Mouse (Mus musculus) leukemia stem cell, adult 10-12 weeks (primary cell): ENCODE results near the gene Anxa4. TPM values are rescaled to one million over a fixed set of nuclear protein-coding genes. Genes with fewer than 3 reads are reported as not detected.

ENCODE experiments used
- polyA plus RNA-seq: library from polyadenylated mRNA; stranded (reverse); fragments of >175 nt; gene quantifications from 2 replicates; pipeline ENCODE4 v1.2.3, GENCODE M21; 2012; ENCODE audit warnings: low replicate concordance

Anxa4 gene
- polyA plus RNA-seq, result 0.66 and 3.9 TPM in 2 replicates

DNA sequence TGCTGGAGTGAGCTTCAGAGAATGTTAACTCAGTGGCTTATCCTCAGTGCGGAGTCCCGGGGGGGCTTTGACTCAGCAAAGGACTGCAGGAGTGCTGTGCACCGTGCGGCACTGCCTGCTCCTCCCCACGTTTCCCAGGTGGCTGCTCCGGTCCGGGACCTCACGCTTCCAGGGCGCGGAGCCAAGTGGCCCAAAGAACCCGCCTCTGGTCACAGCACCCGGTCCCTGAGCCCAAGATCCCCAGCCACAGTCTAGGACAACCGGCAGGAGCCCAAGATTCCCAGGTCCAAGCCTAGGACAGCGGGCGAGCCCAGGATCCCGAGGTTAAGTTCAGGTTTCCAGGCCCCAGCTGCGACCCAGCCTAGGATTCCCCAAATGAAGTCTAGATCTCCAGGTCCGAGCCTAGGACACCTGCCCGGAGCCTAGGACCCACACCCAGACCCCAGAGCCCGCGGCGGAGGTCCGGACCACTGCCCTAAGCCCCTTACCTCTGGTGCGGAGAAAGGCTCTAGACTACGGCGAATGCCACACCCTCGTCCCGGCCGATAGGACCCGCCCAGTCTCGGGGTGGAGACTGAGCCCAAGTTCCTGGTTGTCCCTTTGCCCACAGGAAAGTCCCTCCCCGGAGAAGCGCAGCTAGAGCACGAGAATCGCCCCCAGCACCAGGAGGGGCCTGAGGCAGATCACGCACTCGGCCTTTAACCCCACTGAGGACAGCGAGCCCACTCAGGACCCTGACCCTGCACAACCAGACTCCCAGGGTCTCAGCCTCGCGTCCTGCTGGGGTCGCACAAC, at the start of gene Anxa4:
Anxa4 (minus strand) TSS at position 564 of the 795 bp plus-strand sequence.

DNA sequence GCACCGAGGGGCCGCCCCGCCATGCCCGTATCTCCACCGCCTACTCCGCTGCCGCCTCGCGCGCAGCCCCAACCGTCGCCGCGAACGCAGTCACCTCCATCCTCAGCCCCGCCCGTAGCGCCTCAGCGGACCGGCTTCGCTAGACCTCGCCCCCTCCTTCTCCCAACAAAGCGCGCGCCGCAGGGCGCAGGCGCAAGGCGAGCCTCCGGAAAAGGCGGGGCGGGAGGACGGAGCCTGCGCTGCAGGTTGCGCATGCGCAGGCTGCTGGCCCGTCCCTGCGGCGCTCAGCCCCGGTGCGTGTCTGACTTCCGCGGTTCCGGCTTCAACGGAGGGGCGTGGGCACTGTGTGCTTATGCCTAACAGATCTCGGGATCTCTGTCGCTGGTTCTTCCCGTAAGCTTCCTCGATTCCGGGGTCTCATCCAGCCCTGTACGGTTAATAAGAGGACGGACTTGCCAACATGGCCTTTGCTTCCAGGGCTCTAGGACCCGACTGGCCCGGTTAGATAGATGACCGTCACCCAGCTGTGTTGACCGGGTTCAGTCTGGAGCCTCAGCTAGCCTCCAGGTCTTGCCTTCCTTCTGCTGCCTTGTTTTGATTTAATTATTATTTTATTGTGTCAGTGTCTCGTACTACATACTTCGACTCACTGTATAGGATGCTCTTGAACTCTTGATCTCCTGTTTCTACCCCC, 60.1 kb downstream of the Anxa4 start, which contains the start of gene Gmcl1:
Gmcl1 (minus strand) TSS at position 201 of the 694 bp plus-strand sequence.

Other genes with a start within 250 kb of the Anxa4 start
- 0.63 TPM in 1 of 2 replicates, not detected in the other for gene Asprv1, start 165.4 kb downstream of the Anxa4 start, polyA plus RNA-seq
- gene Mxd1, start 124.4 kb downstream of the Anxa4 start, polyA plus RNA-seq, result 16.8 and 22.0 TPM in 2 replicates
- gene Snrnp27, start 109.1 kb downstream of the Anxa4 start, polyA plus RNA-seq, result 53.4 and 119 TPM in 2 replicates
- gene Gmcl1, start 60.2 kb downstream of the Anxa4 start, polyA plus RNA-seq, result 17.7 and 27.9 TPM in 2 replicates
- 23.7 and 33.7 TPM in 2 replicates for gene Aak1, start 55.9 kb upstream of the Anxa4 start, polyA plus RNA-seq
- gene Nfu1, start 215.7 kb upstream of the Anxa4 start, polyA plus RNA-seq, result 13.8 and 18.1 TPM in 2 replicates
- 5.5 and 56.9 TPM in 2 replicates for gene Gfpt1, start 249.3 kb upstream of the Anxa4 start, polyA plus RNA-seq